Mouse (Mus musculus) erythroblast, embryonic 14.5 days (primary cell): Measurements from ENCODE around the gene Cerkl.

Experiments used
- GATA1 ChIP-seq: IDR thresholded peaks from 2 replicates; pipeline ENCODE4 v1.6.1; 2012; ENCODE audit warnings: low read length, inconsistent platforms, mixed read lengths
- TAL1 ChIP-seq: IDR thresholded peaks from 3 replicates; pipeline ENCODE4 v1.6.1; 2012; ENCODE audit warnings: low read length, inconsistent platforms, mixed read lengths

GRCm38 (mm10) chr2:79482511-79482910 is 25.9 kb upstream of the Cerkl start:
- TF ChIP-seq TAL1: no peak
- TF ChIP-seq GATA1: no peak
